Mouse (Mus musculus) ES-Bruce4 (cell line): ENCODE measurements around the gene Zfp775.

Source experiments
- CTCF ChIP-seq: IDR thresholded peaks from one replicate; pipeline ENCODE4 v1.8.1; 2011; ENCODE audit warnings: low read depth, low read length
- POLR2A ChIP-seq: IDR thresholded peaks from one replicate; pipeline ENCODE4 v1.8.1; 2011; ENCODE audit warnings: low read length; ENCODE audit not compliant: insufficient read depth

DNA sequence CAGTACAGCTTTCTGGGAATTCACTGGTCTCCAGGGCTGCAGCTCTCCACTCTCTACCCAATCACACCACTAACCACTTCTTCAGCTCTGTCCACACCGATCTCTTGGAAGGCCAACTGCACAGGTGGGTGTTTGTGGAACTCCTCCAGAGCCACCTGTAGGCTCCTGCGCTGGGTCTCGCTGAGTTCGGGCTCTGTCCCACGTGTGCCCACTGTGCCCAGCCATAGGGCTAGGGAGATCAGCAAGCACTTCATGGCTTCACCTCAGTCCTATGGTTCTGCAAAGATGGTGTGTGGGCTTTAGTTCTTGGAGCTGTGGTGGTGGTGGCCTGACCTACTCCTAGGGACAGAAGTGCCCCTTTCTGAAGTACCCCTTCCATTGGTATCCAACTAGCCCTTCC is 29.8 kb upstream of the Zfp775 start:
- TF ChIP-seq CTCF: no peak
- no peak for TF ChIP-seq POLR2A
